Mouse (Mus musculus) intestine, embryonic 14.5 days (tissue): ENCODE data around the gene Elovl2. TPM values are rescaled to one million over a fixed set of nuclear protein-coding genes. Genes with fewer than 3 reads are reported as not detected.
"Not testable (repeated sequence)": the region's sequence is repeated elsewhere in the genome, so short reads cannot be mapped to it uniquely, and the experiment has no call there.

Source experiments
- ATAC-seq: fragments of 200-750 bp; cut with Nextera tagmentation; replicated peaks from 2 replicates; pipeline ENCODE4 v1.8.0; 2017; ENCODE audit warnings: low read depth, moderate number of reproducible peaks, moderate TSS enrichment, moderate library complexity; ENCODE audit not compliant: low FRiP score, low TSS enrichment
- DNase-seq: peaks from one replicate; pipeline ENCODE4 v3.0.0-alpha.2; 2018; ENCODE audit warnings: low spot score
- H3K27ac ChIP-seq: fragments of 300-500 bp; sonication (generic); 2 replicates; pipeline ENCODE4 v1.5.1; 2014; ENCODE audit warnings: low read depth, mild to moderate bottlenecking, control low read depth
- H3K27me3 ChIP-seq: fragments of 300-500 bp; sonication (generic); replicated peaks from 2 replicates; pipeline ENCODE4 v1.6.1; 2014; ENCODE audit warnings: low read length, control low read depth; ENCODE audit not compliant: control insufficient read depth, insufficient read depth
- H3K36me3 ChIP-seq: fragments of 300-500 bp; sonication (generic); 2 replicates; pipeline ENCODE4 v1.6.1; 2014; ENCODE audit warnings: low read length, control low read depth; ENCODE audit not compliant: control insufficient read depth, insufficient read depth
- H3K4me1 ChIP-seq: fragments of 300-500 bp; sonication (generic); replicated peaks from 2 replicates; pipeline ENCODE4 v1.6.1; 2014; ENCODE audit warnings: low read length, control low read depth, mixed read lengths; ENCODE audit not compliant: control insufficient read depth, insufficient read depth
- H3K4me2 ChIP-seq: fragments of 300-500 bp; sonication (generic); 2 replicates; pipeline ENCODE4 v1.6.1; 2014; ENCODE audit warnings: low read length
- H3K4me3 ChIP-seq: fragments of 300-500 bp; sonication (generic); 2 replicates; pipeline ENCODE4 v1.5.1; 2014; ENCODE audit warnings: low read depth, low read length, control low read depth, mixed read lengths
- H3K9ac ChIP-seq: fragments of 300-500 bp; sonication (generic); 2 replicates; pipeline ENCODE4 v1.6.1; 2014; ENCODE audit warnings: mild to moderate bottlenecking, low read length
- H3K9me3 ChIP-seq: fragments of 300-500 bp; sonication (generic); 2 replicates; pipeline ENCODE4 v1.6.1; 2016; ENCODE audit warnings: low read length, control low read depth; ENCODE audit not compliant: control insufficient read depth
- WGBS: fragments of 180-500 bp; shearing (Covaris S2); extraction: QIAGEN DNeasy Blood & Tissue Kit; methylation state at CpG from one replicate; pipeline ENCODE4 v1.1.7; 2014; 5-methylcytosine and 5-hydroxymethylcytosine counted together
- polyA plus RNA-seq: library from polyadenylated mRNA; unstranded; fragments of >200 nt; fragmentation: Nextera tagmentation; extraction: Ambion mirVana; gene quantifications from 2 replicates; pipeline ENCODE4 v1.2.1, GENCODE M21; 2014

Gene Elovl2
- polyA plus RNA-seq, 1 experiment from 2014 or later, result 9.3 TPM

DNA sequence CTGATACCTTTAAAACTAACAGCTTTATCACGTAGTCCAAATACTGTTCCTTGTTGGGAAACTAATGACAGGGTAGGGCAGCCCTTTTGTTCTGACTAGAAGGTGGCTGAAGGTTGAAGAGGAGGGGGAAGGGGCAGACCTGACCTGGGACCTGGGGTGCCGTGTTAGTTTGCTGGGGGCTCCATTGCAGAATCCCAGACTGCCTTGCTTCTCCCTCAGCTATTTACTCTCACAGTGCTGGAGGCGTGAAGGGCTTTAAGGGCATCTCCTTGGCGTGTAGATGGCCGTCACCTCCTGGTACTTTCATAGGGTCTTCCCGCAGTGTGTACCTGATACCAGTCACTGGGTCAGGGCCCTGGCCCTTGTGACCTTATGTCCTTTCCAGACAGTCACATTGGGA, 31.9 kb upstream of the Elovl2 start:
- Histone ChIP-seq H3K36me3 (no peaks in the 10 kb centered on the region), H3K9ac (no peak overlapping the region), H3K27ac (0 out of 2 replicates have a peak overlapping the region, but pooled peaks have one; percentile 18), H3K4me1 (peaks cover 11% of the 10 kb centered on the region; the same call in 1 of the 2 replicates), H3K9me3 (no peaks in the 10 kb centered on the region), H3K4me2 (no peak overlapping the region), H3K27me3 (no peaks in the 10 kb centered on the region), H3K4me3 (no peak overlapping the region)
- 70% methylated on average over 6 of the region's 6 CpGs for WGBS
- ATAC-seq (no peak), DNase-seq (no peak)

DNA sequence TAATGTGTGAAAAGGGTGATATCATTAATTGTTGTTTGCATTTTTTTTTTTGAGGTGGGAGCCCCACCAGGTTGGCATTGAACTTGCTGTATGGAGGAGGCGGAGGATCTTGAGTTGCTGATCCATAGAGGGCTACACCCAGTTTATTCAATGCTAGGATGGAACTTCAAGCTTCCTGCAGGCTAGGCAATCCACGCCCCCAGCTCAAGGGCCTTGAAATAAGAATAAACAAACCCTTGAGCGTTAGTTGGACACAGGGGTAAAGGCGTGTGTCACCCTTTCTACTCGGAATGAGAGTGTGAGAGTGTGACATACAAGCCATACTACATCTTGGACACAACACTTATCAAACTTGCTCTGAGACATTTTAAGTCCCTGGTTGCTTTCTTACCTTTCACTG, 31.5 kb upstream of the Elovl2 start:
- Histone ChIP-seq H3K36me3 (no peaks in the 10 kb centered on the region), H3K9me3 (no peaks in the 10 kb centered on the region), H3K9ac (no peak overlapping the region), H3K4me1 (peaks cover 11% of the 10 kb centered on the region; the same call in 1 of the 2 replicates), H3K4me2 (no peak overlapping the region), H3K27me3 (no peaks in the 10 kb centered on the region), H3K4me3 (no peak overlapping the region), H3K27ac (0 out of 2 replicates have a peak overlapping the region, but pooled peaks have one; percentile 18)
- ATAC-seq (no peak), DNase-seq (no peak)
- WGBS, result 34% methylated on average over 5 of the region's 5 CpGs

DNA sequence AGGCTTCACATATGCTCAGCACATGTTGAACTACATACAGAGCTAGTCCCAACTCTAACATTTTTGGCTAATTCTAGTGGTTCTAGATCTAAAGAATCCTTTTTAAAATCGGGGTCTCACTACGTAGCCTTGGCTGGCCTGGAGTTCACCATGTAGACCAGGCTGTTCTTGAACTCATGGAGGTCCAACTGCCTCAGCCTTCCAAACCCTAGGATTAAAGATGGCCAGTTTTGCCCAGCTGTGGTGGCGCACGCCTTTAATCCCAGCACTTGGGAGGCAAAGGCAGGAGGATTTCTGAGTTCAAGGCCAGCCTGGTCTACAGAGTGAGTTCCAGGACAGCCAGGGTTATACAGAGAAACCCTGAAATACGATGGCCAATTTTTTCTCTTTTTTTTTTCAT, 31.0 kb upstream of the Elovl2 start:
- H3K27ac ChIP-seq, H3K36me3 ChIP-seq, H3K4me3 ChIP-seq, H3K9me3 ChIP-seq, ATAC-seq, DNase-seq, H3K9ac ChIP-seq, H3K27me3 ChIP-seq: not testable (repeated sequence)
- WGBS, result 89% methylated on average over 5 of the region's 5 CpGs
- Histone ChIP-seq H3K4me2 (peak overlapping the region; percentile 74), H3K4me1 (peaks cover 11% of the 10 kb centered on the region; the same call in 1 of the 2 replicates)

DNA sequence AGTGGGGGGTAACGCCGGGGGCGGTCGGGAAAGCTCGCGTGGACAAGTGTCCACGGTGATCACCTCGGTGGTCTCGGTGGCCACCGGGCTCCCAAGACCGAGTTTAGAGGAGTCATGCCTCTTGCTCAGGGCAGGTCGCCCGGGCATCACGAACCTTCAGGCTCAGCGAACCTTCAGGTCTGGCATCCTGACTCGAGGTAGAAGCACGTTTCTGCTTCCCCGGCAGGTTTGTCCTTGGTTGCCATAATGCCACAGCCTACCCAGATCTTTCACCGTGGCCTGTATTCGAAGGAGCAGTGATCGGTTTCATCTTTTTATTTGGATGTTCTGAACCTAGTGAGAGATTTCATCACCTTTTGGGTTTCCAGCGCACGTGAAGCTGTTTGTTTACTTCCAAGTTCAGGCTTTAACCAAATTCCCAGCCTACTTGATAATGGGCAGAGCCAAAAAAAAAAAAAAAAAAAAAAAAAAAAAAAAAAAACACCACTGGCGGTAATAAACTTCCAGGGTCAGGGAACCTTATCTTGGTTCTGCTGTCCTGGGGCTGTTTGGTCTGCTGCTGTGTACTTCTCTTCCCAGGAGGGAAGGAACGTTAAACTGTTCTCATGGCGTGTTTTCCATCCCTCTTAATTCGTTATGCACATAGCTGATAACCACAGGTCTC, 30.2 kb upstream of the Elovl2 start:
- Histone ChIP-seq H3K9ac (peak overlapping the region; percentile 80), H3K9me3 (no peaks in the 10 kb centered on the region)
- WGBS, result under 1% methylated on average over 27 of the region's 27 CpGs

DNA sequence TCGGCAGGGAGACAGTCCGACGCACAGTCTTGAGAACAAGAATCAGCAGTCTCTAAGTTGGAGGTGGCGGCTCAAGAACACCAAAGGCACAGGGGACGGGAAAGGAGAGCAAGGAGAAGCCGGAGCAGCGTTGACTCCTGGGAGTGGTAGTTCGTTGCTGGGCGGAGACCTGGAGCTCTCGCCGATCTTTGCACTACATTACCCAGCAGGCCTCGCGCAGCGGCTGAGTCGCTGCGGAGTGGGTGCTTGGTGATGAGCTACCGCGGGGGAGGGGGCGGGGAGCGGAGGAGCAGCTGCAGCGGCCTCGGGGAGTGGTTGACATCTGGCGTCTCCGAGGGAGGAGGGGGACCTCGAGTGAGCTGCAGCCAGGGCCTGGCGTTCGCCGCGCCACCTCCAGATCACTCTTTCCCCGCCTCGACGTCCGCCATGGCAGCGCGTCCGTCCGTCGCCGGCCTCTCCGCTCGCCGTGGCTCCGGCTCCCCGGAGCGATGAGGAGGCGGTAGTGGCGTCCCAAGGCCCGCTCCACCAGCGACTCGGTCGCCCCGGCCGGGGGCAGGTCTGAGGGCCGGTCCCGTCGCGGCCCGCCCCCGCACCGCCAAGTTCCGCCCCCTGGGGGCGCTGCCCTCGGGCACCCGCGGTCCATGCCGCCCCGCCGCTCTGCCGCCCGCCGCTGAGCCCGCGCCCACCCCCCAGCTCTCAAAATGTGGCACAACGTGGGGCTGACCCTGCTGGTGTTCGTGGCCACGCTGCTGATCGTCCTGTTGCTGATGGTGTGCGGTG, 29.5 kb upstream of the Elovl2 start, which contains the start of gene Smim13:
Smim13 (plus strand) TSS at position 307 of the 780 bp plus-strand sequence.
- peaks cover 11% of the 10 kb centered on the region; the same call in 1 of the 2 replicates for H3K4me1 ChIP-seq
- ATAC-seq (peak; percentile 97), DNase-seq (peak; percentile 94)
- peak within 1 kb of the TSS; percentile 84 for H3K27ac ChIP-seq
- peak within 1 kb of the TSS; percentile 80 for H3K4me3 ChIP-seq
- H3K36me3 ChIP-seq, result no peaks in the 10 kb centered on the region
- no peaks in the 10 kb centered on the region for H3K9me3 ChIP-seq
- WGBS, result under 1% methylated on average over 57 of the region's 78 CpGs
- no peaks in the 10 kb centered on the region for H3K27me3 ChIP-seq
- peak within 1 kb of the TSS; percentile 80 for H3K9ac ChIP-seq
- peak within 1 kb of the TSS; percentile 74 for H3K4me2 ChIP-seq

More for the DNA sequence above, 30.2 kb upstream of the Elovl2 start:
- H3K27me3 ChIP-seq, result no peaks in the 10 kb centered on the region
- H3K36me3 ChIP-seq, result no peaks in the 10 kb centered on the region
- peak; percentile 85 for DNase-seq
- peak overlapping the region; percentile 74 for H3K4me2 ChIP-seq
- ATAC-seq, result 0 out of 2 replicates have a peak, but pooled peaks have one; percentile 6
- H3K4me1 ChIP-seq, result peaks cover 11% of the 10 kb centered on the region; the same call in 1 of the 2 replicates
- peak overlapping the region; percentile 80 for H3K4me3 ChIP-seq
- H3K27ac ChIP-seq, result peak overlapping the region; percentile 84

DNA sequence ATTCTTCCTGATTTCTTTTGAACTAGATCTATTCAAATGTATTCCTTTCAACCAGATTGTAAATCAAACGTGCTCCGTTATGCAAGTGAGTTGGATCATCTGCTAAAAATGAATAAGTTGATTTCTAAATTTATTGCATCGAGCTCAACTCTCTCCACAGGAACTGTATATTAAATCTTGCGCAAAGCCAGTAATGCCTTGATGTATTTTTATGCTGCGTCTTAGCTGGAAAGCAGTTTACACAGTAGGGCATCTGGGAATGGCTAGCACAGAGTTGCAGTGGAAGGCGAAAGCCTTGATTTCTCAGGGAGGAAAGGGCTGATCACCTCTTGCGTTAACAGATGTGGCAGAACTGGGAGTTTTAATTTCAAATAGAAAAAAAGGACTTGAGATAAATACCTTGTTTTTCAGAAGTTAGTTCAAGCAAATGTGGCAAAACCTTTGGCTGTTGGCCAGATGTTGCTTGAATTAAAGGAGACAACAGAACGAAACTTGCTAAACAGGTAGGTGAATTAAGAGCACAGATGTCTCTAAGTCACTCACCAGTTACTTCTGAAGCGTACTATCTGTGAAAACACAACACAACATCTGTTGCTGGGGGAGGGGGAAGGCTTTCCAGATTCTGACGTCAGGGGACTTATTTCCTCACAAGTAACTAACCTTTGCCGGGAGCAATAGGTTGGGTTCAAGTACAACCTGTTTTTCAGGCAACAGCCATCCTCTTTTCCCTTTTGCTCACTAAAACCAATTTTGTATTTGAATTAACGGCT, 28.7 kb upstream of the Elovl2 start:
- Histone ChIP-seq H3K36me3 (no peaks in the 10 kb centered on the region), H3K9ac (peak overlapping the region; percentile 50), H3K4me1 (peaks cover 11% of the 10 kb centered on the region; the same call in 1 of the 2 replicates), H3K9me3 (no peaks in the 10 kb centered on the region), H3K4me3 (peak overlapping the region; percentile 80), H3K27ac (0 out of 2 replicates have a peak overlapping the region, but pooled peaks have one; percentile 48), H3K4me2 (peak overlapping the region; percentile 56), H3K27me3 (no peaks in the 10 kb centered on the region)
- DNase-seq (no peak), ATAC-seq (peak; percentile 34; the same call in 1 of the 2 replicates)
- WGBS, result 41% methylated on average over 12 of the region's 12 CpGs

DNA sequence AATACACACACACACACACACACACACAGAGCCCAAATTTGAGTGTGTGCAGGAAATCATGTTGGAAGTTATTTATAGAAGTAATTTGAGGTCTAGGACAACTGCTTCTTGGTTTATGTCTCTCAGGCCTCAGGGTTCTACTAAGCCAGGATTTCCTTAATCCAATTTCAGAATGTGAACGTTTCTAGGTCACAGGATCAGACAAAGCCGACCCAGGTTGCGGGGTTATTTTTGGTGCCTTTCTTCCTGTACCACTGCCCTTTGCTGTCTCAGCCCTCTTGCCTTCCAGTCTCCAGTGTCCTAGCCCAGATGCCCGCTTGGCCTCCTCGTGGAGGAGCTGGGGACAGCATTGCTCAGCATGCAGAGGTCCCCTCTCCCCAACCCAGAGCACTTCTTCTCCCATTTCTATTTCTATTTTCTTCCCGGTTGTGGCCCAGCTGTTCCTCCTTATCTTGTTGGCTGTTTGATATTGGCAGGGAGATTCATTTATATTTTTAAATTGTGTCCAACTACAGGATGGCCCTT, 24.2 kb upstream of the Elovl2 start:
- H3K27me3 ChIP-seq, result no peaks in the 10 kb centered on the region
- 49% methylated on average over 6 of the region's 6 CpGs for WGBS
- ATAC-seq (no peak), DNase-seq (no peak)
- no peak overlapping the region for H3K4me2 ChIP-seq
- peaks cover 5% of the 10 kb centered on the region; the same call in 1 of the 2 replicates for H3K4me1 ChIP-seq
- H3K27ac ChIP-seq, result no peak overlapping the region
- H3K4me3 ChIP-seq, result no peak overlapping the region
- no peaks in the 10 kb centered on the region for H3K9me3 ChIP-seq
- H3K9ac ChIP-seq, result no peak overlapping the region
- H3K36me3 ChIP-seq, result no peaks in the 10 kb centered on the region

DNA sequence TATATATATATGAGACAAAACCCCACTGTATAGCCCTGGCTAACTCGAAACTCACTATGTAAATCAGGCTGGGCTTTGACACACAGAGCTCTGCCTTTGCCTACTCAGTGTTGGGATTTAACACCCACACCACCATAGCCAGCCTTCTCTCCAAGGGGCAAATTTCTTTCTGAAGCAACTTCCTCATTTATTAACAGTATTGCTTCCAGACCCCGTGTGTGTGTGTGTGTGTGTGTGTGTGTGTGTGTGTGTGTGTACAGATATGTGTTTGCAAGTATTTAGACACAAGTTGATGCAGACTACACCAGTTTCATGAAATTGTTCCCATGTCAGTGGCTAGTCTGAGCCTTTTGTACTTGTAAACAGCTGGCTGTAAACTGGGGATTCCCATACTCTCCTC, 21.4 kb upstream of the Elovl2 start:
- DNase-seq (no peak), ATAC-seq (no peak)
- WGBS, result 70% methylated on average over 2 of the region's 2 CpGs
- Histone ChIP-seq H3K4me1 (no peaks in the 10 kb centered on the region), H3K4me2 (no peak overlapping the region), H3K27me3 (no peaks in the 10 kb centered on the region), H3K27ac (no peak overlapping the region), H3K9me3 (no peaks in the 10 kb centered on the region), H3K36me3 (no peaks in the 10 kb centered on the region), H3K9ac (no peak overlapping the region), H3K4me3 (no peak overlapping the region)
